Mouse (Mus musculus) heart, postnatal 0 days (tissue): Measurements from ENCODE around the gene Cryl1. TPM values are rescaled to one million over a fixed set of nuclear protein-coding genes. Genes with fewer than 3 reads are reported as not detected.

Source experiments
- ATAC-seq: fragments of 200-750 bp; cut with Nextera tagmentation; 2 replicates; pipeline ENCODE4 v1.8.0; 2017; ENCODE audit warnings: low read depth, moderate number of reproducible peaks, moderate library complexity; ENCODE audit not compliant: insufficient read depth
- DNase-seq: peaks from one replicate; pipeline ENCODE4 v3.0.0-alpha.2; 2016; ENCODE audit warnings: low spot score
- H3K27ac ChIP-seq: fragments of 300-500 bp; sonication (generic); 2 replicates; pipeline ENCODE4 v1.5.1; 2014; ENCODE audit warnings: low read depth, mild to moderate bottlenecking
- H3K27me3 ChIP-seq: fragments of 300-500 bp; sonication (generic); 2 replicates; pipeline ENCODE4 v1.6.1; 2014; ENCODE audit warnings: low read length, mixed read lengths; ENCODE audit not compliant: control insufficient read depth, insufficient read depth
- H3K36me3 ChIP-seq: fragments of 300-500 bp; sonication (generic); replicated peaks from 2 replicates; pipeline ENCODE4 v1.6.1; 2014; ENCODE audit warnings: low read length, mixed read lengths; ENCODE audit not compliant: control insufficient read depth, insufficient read depth
- H3K4me1 ChIP-seq: fragments of 300-500 bp; sonication (generic); 2 replicates; pipeline ENCODE4 v1.6.1; 2014; ENCODE audit warnings: antibody characterized with exemption; ENCODE audit not compliant: control insufficient read depth, insufficient read depth
- H3K4me2 ChIP-seq: fragments of 300-500 bp; sonication (generic); 2 replicates; pipeline ENCODE4 v1.6.1; 2014; ENCODE audit warnings: low read depth, mild to moderate bottlenecking, low read length, moderate library complexity
- H3K4me3 ChIP-seq: fragments of 300-500 bp; sonication (generic); 2 replicates; pipeline ENCODE4 v1.5.1; 2014; ENCODE audit warnings: low read depth, low read length
- H3K9ac ChIP-seq: fragments of 300-500 bp; sonication (generic); replicated peaks from 2 replicates; pipeline ENCODE4 v1.6.1; 2014; ENCODE audit warnings: low read depth, low read length, mixed read lengths
- H3K9me3 ChIP-seq: fragments of 300-500 bp; sonication (generic); replicated peaks from 2 replicates; pipeline ENCODE4 v1.6.1; 2016; ENCODE audit warnings: low read length; ENCODE audit not compliant: control insufficient read depth
- CTCF ChIP-seq: IDR thresholded peaks from 2 replicates; pipeline ENCODE4 v1.5.1; 2016; ENCODE audit warnings: antibody characterized with exemption, control low read depth, low read depth
- EP300 ChIP-seq: IDR thresholded peaks from 2 replicates; pipeline ENCODE4 v1.6.1; 2016; ENCODE audit warnings: antibody characterized with exemption, low read depth
- WGBS: fragments of 180-500 bp; shearing (Covaris S2); extraction: QIAGEN DNeasy Blood & Tissue Kit; methylation state at CpG from one replicate; pipeline ENCODE4 v1.1.7; 2014; 5-methylcytosine and 5-hydroxymethylcytosine counted together
- polyA plus RNA-seq: library from polyadenylated mRNA; unstranded; fragments of >200 nt; fragmentation: Nextera tagmentation; extraction: Ambion mirVana; gene quantifications from 2 replicates; pipeline ENCODE4 v1.2.1, GENCODE M21; 2015
- total RNA-seq: library from RNA; depleted of rRNA; stranded (reverse); fragments of >200 nt; gene quantifications from 2 replicates; pipeline ENCODE4 v1.2.3, GENCODE M21; 2014; ENCODE audit warnings: low replicate concordance

Gene Cryl1
- total and polyA plus RNA-seq, 2 experiments from 2014 or later: 1.6 to 10.5 TPM

DNA sequence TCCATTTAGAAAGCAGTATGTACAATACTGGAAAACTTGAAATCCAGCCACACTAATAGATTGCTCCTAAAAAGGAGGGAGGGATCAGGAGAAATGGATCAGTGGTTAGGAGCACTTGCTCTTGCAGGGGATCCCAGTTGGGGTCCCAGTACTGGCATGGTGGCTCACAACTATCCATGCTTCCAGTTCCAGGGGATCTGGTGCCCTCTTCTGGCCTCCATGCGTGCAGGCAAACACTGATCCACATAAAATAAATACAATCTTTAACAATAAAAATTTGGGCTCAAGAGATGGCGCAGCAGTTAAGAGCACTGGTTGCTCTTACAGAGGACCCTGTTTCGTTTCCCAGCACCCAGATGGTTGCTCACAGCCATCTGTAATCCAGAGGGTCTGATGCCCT is 52.2 kb downstream of the Cryl1 start:
- WGBS: 97% methylated on average over 3 of the region's 3 CpGs
- H3K4me3 ChIP-seq: no peak overlapping the region
- no peak overlapping the region for H3K9ac ChIP-seq
- no peaks in the 10 kb centered on the region for H3K9me3 ChIP-seq
- ATAC-seq (no peak), DNase-seq (no peak)
- no peak overlapping the region for H3K4me2 ChIP-seq
- H3K27ac ChIP-seq: no peak overlapping the region
- peaks cover 11% of the 10 kb centered on the region; the same call in 1 of the 2 replicates for H3K4me1 ChIP-seq
- no peaks in the 10 kb centered on the region for H3K27me3 ChIP-seq
- TF ChIP-seq CTCF (no peak), EP300 (no peak)
- H3K36me3 ChIP-seq: no peaks in the 10 kb centered on the region

DNA sequence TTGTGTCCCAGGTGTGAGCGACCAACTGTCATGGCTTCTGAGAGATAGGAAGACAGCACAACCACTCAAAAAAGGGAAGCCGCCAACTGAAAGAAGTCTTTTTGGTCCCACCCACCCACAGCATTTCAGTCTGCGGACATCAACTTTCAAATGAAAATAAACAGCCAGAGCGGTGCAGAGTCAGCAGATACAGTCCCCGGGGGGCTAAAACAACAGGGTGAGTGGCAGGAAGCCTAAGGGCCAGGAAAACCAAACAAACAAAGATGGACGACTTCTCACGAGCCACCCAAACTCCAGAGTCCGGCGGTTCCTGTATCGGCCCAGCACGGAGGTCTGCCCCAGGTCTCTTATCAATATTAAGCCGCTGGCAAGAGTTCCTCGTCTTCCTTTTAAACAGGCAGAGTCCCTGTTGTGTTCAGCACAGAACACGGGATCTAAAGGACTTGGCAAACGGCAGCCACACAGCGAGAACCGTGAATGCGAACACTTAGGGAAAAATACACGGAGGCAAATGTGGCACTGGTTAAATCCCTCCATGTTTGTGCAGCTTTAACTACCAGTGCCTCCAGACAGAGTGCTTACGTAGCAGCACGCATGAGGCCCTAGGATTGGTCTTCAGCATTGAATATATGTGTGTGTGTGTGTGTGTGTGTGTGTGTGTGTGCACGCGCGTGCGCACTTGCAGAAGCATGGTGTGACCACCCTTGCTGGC is 53.4 kb downstream of the Cryl1 start:
- Histone ChIP-seq H3K4me2 (peak overlapping the region; percentile 57), H3K9me3 (no peaks in the 10 kb centered on the region), H3K27ac (no peak overlapping the region), H3K27me3 (no peaks in the 10 kb centered on the region), H3K4me1 (peaks cover 11% of the 10 kb centered on the region; the same call in 1 of the 2 replicates), H3K36me3 (no peaks in the 10 kb centered on the region), H3K4me3 (peak overlapping the region; percentile 28), H3K9ac (no peak overlapping the region)
- TF ChIP-seq EP300: no peak
- TF ChIP-seq CTCF: no peak
- ATAC-seq (peak; percentile 44; the same call in 1 of the 2 replicates), DNase-seq (peak; percentile 7)
- 34% methylated on average over 25 of the region's 25 CpGs for WGBS

DNA sequence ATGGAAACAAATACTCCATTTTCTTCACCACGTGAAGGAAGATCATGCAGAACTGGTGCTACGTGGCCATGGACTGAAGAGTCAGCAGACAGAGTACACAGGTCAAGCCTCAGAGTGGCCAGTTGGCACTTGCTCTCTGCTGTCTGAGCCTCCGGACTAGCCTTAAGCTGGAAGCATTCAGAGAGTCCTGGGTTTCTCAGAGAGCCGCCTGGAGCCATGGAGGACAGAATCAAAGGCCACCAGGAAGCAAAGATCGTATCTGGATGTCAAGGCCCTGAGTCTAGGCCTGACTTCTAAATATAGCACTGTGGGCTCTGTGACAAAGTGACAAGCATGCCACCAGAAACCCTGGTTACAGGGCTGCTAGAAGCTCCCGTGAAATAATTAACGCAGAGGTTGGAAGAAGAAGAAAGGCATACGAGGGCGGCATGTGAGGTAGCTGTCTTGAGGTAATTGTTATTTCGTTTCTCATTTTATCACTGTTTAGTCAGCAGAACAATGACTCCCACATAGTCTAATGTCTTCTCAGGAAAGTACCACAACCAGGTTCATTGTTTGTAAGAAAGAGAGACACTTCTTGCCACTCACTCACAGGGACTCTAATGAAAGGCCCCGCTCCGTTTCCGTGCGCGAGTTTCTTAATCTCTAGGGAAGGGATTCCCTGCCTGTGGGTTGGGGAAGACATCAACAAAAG is 55.1 kb downstream of the Cryl1 start:
- no peaks in the 10 kb centered on the region for H3K27me3 ChIP-seq
- H3K27ac ChIP-seq: no peak overlapping the region
- H3K4me2 ChIP-seq: no peak overlapping the region
- TF ChIP-seq CTCF (no peak), EP300 (no peak)
- no peak overlapping the region for H3K9ac ChIP-seq
- ATAC-seq (peak; percentile 55; the same call in 1 of the 2 replicates), DNase-seq (peak; percentile 56)
- H3K4me3 ChIP-seq: no peak overlapping the region
- no peaks in the 10 kb centered on the region for H3K36me3 ChIP-seq
- H3K9me3 ChIP-seq: no peaks in the 10 kb centered on the region
- 33% methylated on average over 15 of the region's 15 CpGs for WGBS
- peaks cover 11% of the 10 kb centered on the region; the same call in 1 of the 2 replicates for H3K4me1 ChIP-seq

DNA sequence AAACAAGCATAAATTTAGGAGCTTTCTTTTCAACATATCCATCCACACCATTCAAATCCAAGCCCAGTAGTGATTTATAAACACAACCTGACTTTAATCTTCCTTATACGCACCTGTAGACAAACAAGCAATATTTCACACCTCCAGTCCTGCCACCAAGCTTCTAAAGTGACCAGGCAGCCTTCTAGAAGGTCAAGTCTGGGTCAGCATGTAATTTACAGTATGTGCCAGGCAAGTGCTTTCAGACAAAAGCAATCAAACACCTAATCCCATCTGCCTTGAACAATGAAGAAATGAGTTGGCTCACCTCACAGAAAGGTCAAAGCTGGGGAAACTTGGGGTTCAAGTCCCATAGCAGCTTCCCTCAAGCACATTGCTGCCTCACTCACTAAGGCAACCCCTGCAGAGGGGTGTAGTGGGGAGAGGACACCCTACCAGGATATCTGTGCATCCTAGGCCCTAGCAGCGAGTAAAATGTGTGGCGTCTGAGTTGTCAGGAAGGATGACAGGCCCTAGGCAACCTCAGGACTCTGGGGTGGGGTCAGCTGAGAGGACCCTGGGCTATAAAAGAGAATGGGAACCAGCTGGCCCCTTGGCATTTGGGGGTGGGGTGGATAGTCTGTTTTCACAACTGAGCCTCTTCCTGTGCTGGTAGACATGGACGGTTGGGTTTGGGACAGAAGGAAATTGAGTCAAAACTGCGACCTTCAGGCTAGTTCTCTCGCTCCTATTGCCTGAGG is 55.8 kb downstream of the Cryl1 start:
- peaks cover 11% of the 10 kb centered on the region; the same call in 1 of the 2 replicates for H3K4me1 ChIP-seq
- no peak overlapping the region for H3K4me3 ChIP-seq
- DNase-seq: peak; percentile 18
- WGBS: 84% methylated on average over 6 of the region's 6 CpGs
- no peaks in the 10 kb centered on the region for H3K27me3 ChIP-seq
- no peak overlapping the region for H3K4me2 ChIP-seq
- H3K36me3 ChIP-seq: no peaks in the 10 kb centered on the region
- H3K27ac ChIP-seq: no peak overlapping the region
- no peak for TF ChIP-seq EP300
- TF ChIP-seq CTCF: no peak
- H3K9ac ChIP-seq: no peak overlapping the region
- H3K9me3 ChIP-seq: no peaks in the 10 kb centered on the region
- ATAC-seq: no peak

DNA sequence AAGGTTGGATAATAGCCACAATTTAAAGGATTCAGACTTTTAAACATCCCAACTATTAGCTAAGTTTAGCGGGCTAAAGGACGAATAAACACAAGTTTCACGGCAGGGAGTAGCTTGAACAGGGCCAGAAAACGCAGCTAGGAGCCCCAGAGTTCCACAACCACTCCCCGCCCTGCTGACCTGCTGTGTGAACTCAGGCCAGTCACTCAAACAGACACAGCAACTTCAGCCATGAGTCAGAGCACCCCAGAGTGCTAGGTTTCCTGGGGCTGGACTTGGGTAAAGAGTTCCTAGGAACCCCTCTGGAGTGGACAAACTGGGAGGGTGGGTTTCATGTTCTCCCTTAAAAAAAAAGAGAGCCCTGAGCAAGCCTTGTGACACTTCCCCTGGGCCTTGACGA is 59.7 kb downstream of the Cryl1 start:
- Histone ChIP-seq H3K9me3 (no peaks in the 10 kb centered on the region), H3K27me3 (no peaks in the 10 kb centered on the region), H3K9ac (no peak overlapping the region), H3K4me1 (peaks cover 4% of the 10 kb centered on the region; the same call in 1 of the 2 replicates), H3K27ac (no peak overlapping the region), H3K36me3 (no peaks in the 10 kb centered on the region), H3K4me2 (no peak overlapping the region), H3K4me3 (no peak overlapping the region)
- ATAC-seq: no peak
- WGBS: 57% methylated on average over 6 of the region's 6 CpGs
- TF ChIP-seq CTCF: no peak
- no peak for TF ChIP-seq EP300
- DNase-seq: no peak
